Mouse (Mus musculus) brain, embryonic 14.5 days (tissue): ENCODE measurements around the gene Cab39.

ENCODE experiments used
- CTCF ChIP-seq: fragments of 200-500 bp; IDR thresholded peaks from 2 replicates; pipeline ENCODE4 v1.5.1; 2012; ENCODE audit warnings: inconsistent platforms, mild to moderate bottlenecking, moderate library complexity, borderline replicate concordance; ENCODE audit not compliant: insufficient read depth, insufficient read length; ENCODE audit errors: extremely low read depth
- POLR2A ChIP-seq: fragments of 200-500 bp; IDR thresholded peaks from 2 replicates; pipeline ENCODE4 v1.6.1; 2012; ENCODE audit warnings: mild to moderate bottlenecking, inconsistent platforms, borderline replicate concordance; ENCODE audit not compliant: poor library complexity, insufficient read depth, insufficient read length, severe bottlenecking; ENCODE audit errors: extremely low read depth

DNA sequence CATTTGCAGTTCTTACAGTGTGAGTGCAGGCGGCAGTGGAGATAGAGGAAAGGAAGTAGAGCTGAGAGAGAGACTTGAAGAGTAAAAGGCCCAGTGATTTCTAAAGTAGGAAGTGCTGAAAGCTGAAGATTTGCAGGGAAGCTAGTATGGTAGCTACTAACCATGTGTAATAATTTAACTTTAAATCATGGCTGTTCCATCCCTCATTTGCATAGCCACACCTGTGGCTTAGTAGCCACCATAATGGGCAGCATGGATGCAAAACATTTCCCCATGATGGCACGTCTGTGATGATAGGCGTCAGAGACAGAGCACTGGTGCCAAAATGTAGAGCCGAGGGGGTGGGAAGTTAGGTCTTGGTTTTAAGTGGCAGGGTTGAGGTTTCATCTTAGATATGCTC, 47.2 kb downstream of the Cab39 start:
- TF ChIP-seq POLR2A, result no peak
- TF ChIP-seq CTCF, result no peak
